Mouse (Mus musculus): ENCODE data around the gene Vmn2r7.

DNA sequence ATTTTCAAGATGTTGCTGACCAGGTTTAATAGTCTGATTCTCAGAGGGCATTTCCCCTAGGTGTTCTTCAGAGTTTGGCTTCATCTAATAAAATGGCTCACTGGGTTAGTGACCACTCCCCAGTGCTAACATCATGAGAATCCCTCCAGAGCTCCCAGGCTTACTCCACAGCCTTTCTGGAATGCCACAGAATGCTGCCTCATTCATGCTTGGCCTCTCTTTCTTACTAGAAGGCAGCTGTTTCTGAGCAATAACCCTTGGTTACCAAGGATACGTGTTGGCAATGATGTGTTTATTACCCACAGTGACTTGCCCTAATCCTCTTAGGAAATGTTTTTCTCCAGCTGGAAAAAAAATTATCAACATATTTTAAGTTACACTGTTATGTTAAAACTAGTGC, 72.4 kb downstream of the Vmn2r7 start:
- no peak for TF ChIP-seq CTCF (conservative IDR thresholded peaks at IDR 0.05; ENCODE audit: low read length)
- no peak for TF ChIP-seq POU5F1 (IDR thresholded peaks at IDR 0.05; ENCODE audit: borderline replicate concordance, low read length)
- TF ChIP-seq NANOG (IDR thresholded peaks at IDR 0.05; ENCODE audit: borderline replicate concordance, low read length) = no peak

All from E14TG2a.4 (cell line).